Mouse (Mus musculus): ENCODE data around the gene Senp3.

- TF ChIP-seq CTCF (conservative IDR thresholded peaks at IDR 0.05; ENCODE audit: low read length): no peak
- TF ChIP-seq POU5F1 (IDR thresholded peaks at IDR 0.05; ENCODE audit: borderline replicate concordance, low read length): no peak
Measured at GRCm38 (mm10) chr11:69716953-69717352, 35.1 kb upstream of the Senp3 start.
